Mouse (Mus musculus) heart, postnatal 14 days (tissue): ENCODE results near the gene Xpo5. TPM values are rescaled to one million over a fixed set of nuclear protein-coding genes. Genes with fewer than 3 reads are reported as not detected.

Experiments used
- DNase-seq, 2 experiments: peaks; one replicate each; pipeline ENCODE4 v3.0.0; 2021 to 2022
- intact Hi-C: fragments of 180-260 bp; cut with DNase I; formaldehyde crosslinking; loops from one replicate; pipeline ENCODE4 v1.15.1; 2025
- total RNA-seq, 2 experiments: library from RNA; stranded (reverse); gene quantifications; 2 replicates each; pipeline ENCODE4 v1.2.3; 2021

The Xpo5 gene
- total RNA-seq, 2 experiments from 2014 or later: 18.7 to 20.6 TPM

GRCm38 (mm10) chr17:46170538-46170937, 32.0 kb upstream of the Xpo5 start:
- peak in 1 of 2 experiments; percentile 34 for DNase-seq
- intact Hi-C loops: no loop called here

GRCm38 (mm10) chr17:46182273-46182672, 20.3 kb upstream of the Xpo5 start:
- no peak for DNase-seq
- intact Hi-C loops: no loop called here

GRCm38 (mm10) chr17:46188829-46189228, 13.8 kb upstream of the Xpo5 start:
- intact Hi-C loops: no loop called here

GRCm38 (mm10) chr17:46201151-46201550, 1.4 kb upstream of the Xpo5 start:
- DNase-seq: no peak
- intact Hi-C loops: no loop called here

More at GRCm38 (mm10) chr17:46188829-46189228, 13.8 kb upstream of the Xpo5 start:
- DNase-seq: no peak

- DNase-seq: peak in 1 of 2 experiments; percentile 51
- intact Hi-C loops: no loop called here
Measured at GRCm38 (mm10) chr17:46203078-46203477, 496 bp downstream of the Xpo5 start.

- no peak for DNase-seq
- intact Hi-C loops: no loop called here
Measured at GRCm38 (mm10) chr17:46206676-46207075, 4.1 kb downstream of the Xpo5 start.

- intact Hi-C loops: no loop called here
- no peak for DNase-seq
Measured at GRCm38 (mm10) chr17:46210550-46210949, 8.0 kb downstream of the Xpo5 start.

- intact Hi-C loops: no loop called here
- no peak for DNase-seq
Measured at GRCm38 (mm10) chr17:46221601-46222000, 19.0 kb downstream of the Xpo5 start.

- no peak for DNase-seq
- intact Hi-C loops: no loop called here
Measured at GRCm38 (mm10) chr17:46227576-46227975, 25.0 kb downstream of the Xpo5 start.

- no peak for DNase-seq
- intact Hi-C loops: no loop called here
Measured at GRCm38 (mm10) chr17:46236067-46236466, 33.5 kb downstream of the Xpo5 start.

- DNase-seq: no peak
- intact Hi-C loops: no loop called here
Measured at GRCm38 (mm10) chr17:46237079-46237478, 34.5 kb downstream of the Xpo5 start.

- DNase-seq: no peak
- intact Hi-C loops: no loop called here
Measured at GRCm38 (mm10) chr17:46237480-46237879, 34.9 kb downstream of the Xpo5 start.

GRCm38 (mm10) chr17:46239516-46240114, 37.0 kb downstream of the Xpo5 start:
- intact Hi-C loops: no loop called here
- DNase-seq: no peak

- intact Hi-C loops: no loop called here
- no peak for DNase-seq
Measured at GRCm38 (mm10) chr17:46241471-46241870, 38.9 kb downstream of the Xpo5 start.

- intact Hi-C loops: no loop called here
Measured at GRCm38 (mm10) chr17:46242274-46242673, 39.7 kb downstream of the Xpo5 start.

GRCm38 (mm10) chr17:46242993-46243392, 40.4 kb downstream of the Xpo5 start:
- no peak for DNase-seq
- intact Hi-C loops: no loop called here

More at GRCm38 (mm10) chr17:46242274-46242673, 39.7 kb downstream of the Xpo5 start:
- no peak for DNase-seq

GRCm38 (mm10) chr17:46243624-46244023, 41.0 kb downstream of the Xpo5 start:
- intact Hi-C loops: no loop called here
- no peak for DNase-seq

- intact Hi-C loops: no loop called here
- DNase-seq: no peak
Measured at GRCm38 (mm10) chr17:46244579-46244978, 42.0 kb downstream of the Xpo5 start.

- intact Hi-C loops: loop anchor here (5.0 kb wide), 1 partner anchor 135 kb away; the partner anchor contains the start of gene Zfp318
- peak; percentile 93 to 97 for DNase-seq
Measured at GRCm38 (mm10) chr17:46247512-46248188, 45.1 kb downstream of the Xpo5 start, which contains the start of the genes Polr1c and Yipf3. Gene Polr1c (minus strand): TSS chr17:46248054. Gene Yipf3 (plus strand): TSS chr17:46248080.

- no peak for DNase-seq
- intact Hi-C loops: loop anchor here (5.0 kb wide), 1 partner anchor 134 kb away; the partner anchor contains the start of gene Zfp318
Measured at GRCm38 (mm10) chr17:46248189-46248522, 45.6 kb downstream of the Xpo5 start.

GRCm38 (mm10) chr17:46251174-46251573, 48.6 kb downstream of the Xpo5 start:
- intact Hi-C loops: no loop called here
- no peak for DNase-seq
